15 mouse cellular contexts compared by ENCODE assay signal in the genomic region with DNA sequence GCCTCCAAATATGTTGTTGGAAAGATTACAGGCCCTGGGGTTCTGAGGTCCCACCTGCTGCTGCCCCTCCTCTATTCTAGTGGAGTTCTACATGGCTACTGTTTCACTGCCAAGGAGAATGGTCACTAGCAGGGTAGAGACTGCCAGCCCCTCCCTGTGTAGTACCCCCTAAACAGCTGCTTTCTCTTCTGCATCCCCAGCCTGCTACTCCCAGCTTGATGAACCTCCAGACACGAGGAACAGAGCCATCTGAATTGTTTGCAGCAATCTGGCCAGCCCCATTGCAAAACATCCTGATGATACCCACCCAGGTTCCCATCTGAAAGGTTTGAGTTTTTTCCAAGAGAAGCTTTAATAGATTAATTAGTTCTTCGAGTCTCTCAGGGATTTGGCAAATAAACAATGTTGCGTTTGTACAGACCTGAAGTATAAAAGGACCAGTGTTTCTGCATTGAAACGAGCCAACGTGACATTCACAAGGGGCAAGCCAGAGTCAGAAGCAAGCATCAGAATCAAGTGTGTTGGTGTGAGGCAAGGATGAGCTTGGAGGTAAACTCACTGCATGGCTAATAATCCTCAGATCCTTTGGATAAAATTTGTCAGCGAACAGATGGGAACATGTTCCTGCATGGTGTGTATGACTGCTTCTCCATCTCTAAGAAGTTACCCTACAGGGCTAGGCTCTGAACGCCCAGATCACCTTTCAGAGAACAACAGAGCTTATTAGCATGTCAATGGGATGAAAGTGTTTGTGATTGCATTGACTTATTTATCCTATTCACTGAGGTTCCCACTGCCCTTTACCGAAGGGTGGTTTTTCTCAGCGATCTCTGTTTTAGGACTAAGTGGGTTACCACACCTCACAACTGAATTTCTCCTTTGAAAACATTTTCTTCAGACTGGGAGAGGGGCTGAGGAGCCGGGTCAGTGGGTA. TPM values are rescaled to one million over a fixed set of nuclear protein-coding genes. Genes with fewer than 3 reads are reported as not detected.
DNase-seq lines count a peak whose midpoint lies in the region; ATAC-seq and TF ChIP-seq lines count a peak whose summit lies in the region.
"Had no signal": no experiment of that assay in that cellular context is flagged by ENCODE, and none has a peak within 500 bp of the region (broad histone marks: within the 10 kb centered on the region; RNA-seq: fewer than 3 reads in every experiment).

No protein-coding gene starts in this region.

- no peak for TF ChIP-seq POLR2A in CH12.LX (IDR thresholded peaks at IDR 0.05; ENCODE audit: low read depth, low read length)
- TF ChIP-seq POLR2A in limb, embryonic 14.5 days (IDR thresholded peaks at IDR 0.05; ENCODE audit: borderline replicate concordance, extremely low read depth, insufficient read depth, insufficient read length) = no peak

- TF ChIP-seq CTCF in CH12.LX (conservative IDR thresholded peaks at IDR 0.05 in 1 of 2, IDR thresholded peaks at IDR 0.05 in 1 of 2; ENCODE audit: low read depth in 2 of 2, low read length in 2 of 2) = no peak

- H3K27ac ChIP-seq in embryonic facial prominence, embryonic 13.5 days = peak overlapping the region; percentile 49; the same call in 1 of the 2 replicates
- no peak overlapping the region; the same call in 1 of the 2 replicates for H3K27ac ChIP-seq in embryonic facial prominence, embryonic 10.5 days (replicated peaks)
- peak overlapping the region; percentile 96 for H3K27ac ChIP-seq in CH12.LX (ENCODE audit: insufficient read depth, low read depth)
- peak overlapping the region; percentile 61; the same call in 1 of the 2 replicates for H3K27ac ChIP-seq in forebrain, embryonic 12.5 days
- H3K27ac ChIP-seq in limb, embryonic 14.5 days (replicated peaks; ENCODE audit: low read depth, low read length) = no peak overlapping the region
- H3K27ac ChIP-seq: liver, embryonic 15.5 days had no signal

- no peak for TF ChIP-seq RAD21 in CH12.LX (IDR thresholded peaks at IDR 0.05; ENCODE audit: low read depth, low read length)

- no peak overlapping the region for H3K9ac ChIP-seq in embryonic facial prominence, embryonic 13.5 days
- H3K9ac ChIP-seq in CH12.LX (ENCODE audit: insufficient read depth, low read depth) = 0 out of 2 replicates have a peak overlapping the region, but pooled peaks have one; percentile 32
- H3K9ac ChIP-seq in forebrain, embryonic 12.5 days = no peak overlapping the region
- H3K9ac ChIP-seq in limb, embryonic 14.5 days (ENCODE audit: low read depth, low read length, severe bottlenecking) = no peak overlapping the region
- H3K9ac ChIP-seq: liver, embryonic 15.5 days had no signal

- dilution Hi-C loops in CH12.LX (cut with MboI; ENCODE audit: extremely low pct_ligation_motif_present, extremely low pct_unique_long_range_greater_than_20kb, low sequenced_read_pairs) = no loop called here

- no peaks in the 10 kb centered on the region for H3K27me3 ChIP-seq in embryonic facial prominence, embryonic 13.5 days
- H3K27me3 ChIP-seq in embryonic facial prominence, embryonic 10.5 days (replicated peaks; ENCODE audit: low read depth, poor library complexity, severe bottlenecking) = no peaks in the 10 kb centered on the region
- H3K27me3 ChIP-seq in CH12.LX (replicated peaks) = no peaks in the 10 kb centered on the region
- no peaks in the 10 kb centered on the region for H3K27me3 ChIP-seq in forebrain, embryonic 12.5 days
- H3K27me3 ChIP-seq in limb, embryonic 14.5 days (ENCODE audit: control insufficient read depth, insufficient read depth, low read length) = no peaks in the 10 kb centered on the region

- 28% methylated on average over 10 of the region's 10 CpGs for WGBS in embryonic facial prominence, embryonic 13.5 days
- 34% methylated on average over 10 of the region's 10 CpGs for WGBS in embryonic facial prominence, embryonic 10.5 days
- WGBS in forebrain, embryonic 12.5 days = 14% methylated on average over 10 of the region's 10 CpGs
- WGBS in limb, embryonic 14.5 days = 31% methylated on average over 10 of the region's 10 CpGs

- no peak for TF ChIP-seq EP300 in CH12.LX (IDR thresholded peaks at IDR 0.05; ENCODE audit: low read length)

- H3K36me3 ChIP-seq in embryonic facial prominence, embryonic 13.5 days = no peaks in the 10 kb centered on the region
- H3K36me3 ChIP-seq in embryonic facial prominence, embryonic 10.5 days (replicated peaks) = no peaks in the 10 kb centered on the region
- no peaks in the 10 kb centered on the region for H3K36me3 ChIP-seq in CH12.LX (replicated peaks in 1 of 2; ENCODE audit: control insufficient read depth in 1 of 2, insufficient read depth in 1 of 2, low read length in 1 of 2)
- no peaks in the 10 kb centered on the region for H3K36me3 ChIP-seq in forebrain, embryonic 12.5 days (replicated peaks)
- H3K36me3 ChIP-seq in limb, embryonic 14.5 days (ENCODE audit: control insufficient read depth, insufficient read depth, low read length) = no peaks in the 10 kb centered on the region
- H3K36me3 ChIP-seq: G1E; liver, embryonic 15.5 days had no signal

- ATAC-seq in embryonic facial prominence, embryonic 13.5 days (ENCODE audit: insufficient number of reproducible peaks, insufficient read depth, low FRiP score, low TSS enrichment, low read depth) = no peak
- ATAC-seq in forebrain, embryonic 12.5 days (ENCODE audit: low FRiP score) = peak; percentile 41; the same call in 1 of the 2 replicates
- peak; percentile 37; the same call in 1 of the 2 replicates for ATAC-seq in limb, embryonic 14.5 days (ENCODE audit: low FRiP score, low read depth)

- no peak overlapping the region for H3K4me3 ChIP-seq in embryonic facial prominence, embryonic 13.5 days
- no peak overlapping the region for H3K4me3 ChIP-seq in embryonic facial prominence, embryonic 10.5 days
- H3K4me3 ChIP-seq in CH12.LX (replicated peaks in 1 of 3; ENCODE audit: low read depth in 2 of 3, low read length in 2 of 3, poor library complexity in 1 of 3) = no peak overlapping the region
- no peak overlapping the region for H3K4me3 ChIP-seq in forebrain, embryonic 12.5 days (replicated peaks)
- H3K4me3 ChIP-seq in limb, embryonic 14.5 days (replicated peaks; ENCODE audit: low read length) = no peak overlapping the region
- H3K4me3 ChIP-seq: liver, embryonic 15.5 days had no signal

- H3K4me2 ChIP-seq in embryonic facial prominence, embryonic 13.5 days = no peak overlapping the region
- H3K4me2 ChIP-seq in CH12.LX (ENCODE audit: insufficient read depth, low read depth, poor library complexity, severe bottlenecking) = peak overlapping the region; percentile 27; the same call in 1 of the 2 replicates
- no peak overlapping the region for H3K4me2 ChIP-seq in forebrain, embryonic 12.5 days
- H3K4me2 ChIP-seq in limb, embryonic 14.5 days (replicated peaks; ENCODE audit: low read depth, low read length, severe bottlenecking) = no peak overlapping the region
- H3K4me2 ChIP-seq: liver, embryonic 15.5 days had no signal

- in situ Hi-C loops in CH12.LX (cut with MboI; ENCODE audit: low pct_ligation_motif_present, low pct_unique_long_range_greater_than_20kb, low sequenced_read_pairs) = loop anchor here (10.0 kb wide), 1 partner anchor 98 kb away; no protein-coding TSS in a partner anchor

- no peaks in the 10 kb centered on the region for H3K9me3 ChIP-seq in embryonic facial prominence, embryonic 13.5 days
- no peaks in the 10 kb centered on the region for H3K9me3 ChIP-seq in embryonic facial prominence, embryonic 10.5 days
- no peaks in the 10 kb centered on the region for H3K9me3 ChIP-seq in CH12.LX (replicated peaks; ENCODE audit: low read length)
- H3K9me3 ChIP-seq in forebrain, embryonic 12.5 days = no peaks in the 10 kb centered on the region
- no peaks in the 10 kb centered on the region for H3K9me3 ChIP-seq in limb, embryonic 14.5 days (ENCODE audit: control insufficient read depth, low read length)
- H3K9me3 ChIP-seq: liver, embryonic 15.5 days had no signal

- H3K4me1 ChIP-seq in embryonic facial prominence, embryonic 13.5 days = peaks cover 13% of the 10 kb centered on the region
- H3K4me1 ChIP-seq in embryonic facial prominence, embryonic 10.5 days = peaks cover 21% of the 10 kb centered on the region
- H3K4me1 ChIP-seq in CH12.LX (ENCODE audit: control insufficient read depth in 1 of 2, insufficient read depth in 2 of 2) = peaks cover 22 to 39% of the 10 kb centered on the region in 2 experiments
- peaks cover 9% of the 10 kb centered on the region for H3K4me1 ChIP-seq in forebrain, embryonic 12.5 days
- peaks cover 8% of the 10 kb centered on the region for H3K4me1 ChIP-seq in limb, embryonic 14.5 days (ENCODE audit: control insufficient read depth, insufficient read depth, low read length)

- no peak for DNase-seq in embryonic facial prominence, embryonic 10.5 days (ENCODE audit: low spot score)
- no peak for DNase-seq in CH12.LX (ENCODE audit: extremely low read depth)
- no peak for DNase-seq in limb, embryonic 14.5 days (ENCODE audit: low spot score)
- no peak for DNase-seq in kidney, adult 8-10 months
- DNase-seq in gastrocnemius, postnatal 25 days = no peak
- no peak for DNase-seq in gastrocnemius, adult 18-20 months (ENCODE audit: low spot score)
- DNase-seq: cerebellum, postnatal 25 days; heart, postnatal 10 days; kidney, adult 9 months; lung, postnatal 4 days; spleen, adult 18-20 months had no signal

- H3K79me2 ChIP-seq in CH12.LX (replicated peaks; ENCODE audit: control insufficient read depth, extremely low read depth, insufficient read depth, poor library complexity, severe bottlenecking) = no peaks in the 10 kb centered on the region

TF ChIP-seq in CH12.LX, 34 proteins besides CTCF, POLR2A, EP300 and RAD21 (continues in another document):
- no peak for TF ChIP-seq SMC3 (IDR thresholded peaks at IDR 0.05; ENCODE audit: low read depth, low read length)
- no peak for TF ChIP-seq PAX5 (IDR thresholded peaks at IDR 0.05; ENCODE audit: low read length)
- no peak for TF ChIP-seq USF2 (conservative IDR thresholded peaks at IDR 0.05; ENCODE audit: low read depth, low read length)
- no peak for TF ChIP-seq HCFC1 (IDR thresholded peaks at IDR 0.05; ENCODE audit: low read depth, low read length)
- TF ChIP-seq JUND (conservative IDR thresholded peaks at IDR 0.05; ENCODE audit: low read depth, low read length) = no peak
- TF ChIP-seq ELF1 (IDR thresholded peaks at IDR 0.05; ENCODE audit: low read depth, low read length) = no peak
- TF ChIP-seq KAT2A (IDR thresholded peaks at IDR 0.05; ENCODE audit: insufficient replicate concordance, low read length) = no peak

RNA-seq across cellular contexts. Expression of gene Epb41l4b, which starts 19.8 kb away (rescaled TPM):
- polyA plus RNA-seq in embryonic facial prominence, embryonic 13.5 days (2015; fragmentation: Nextera tagmentation; extraction: Ambion mirVana) = 2.5 and 3.1 TPM in 2 replicates
- 1.2 and 1.4 TPM in 2 replicates for polyA plus RNA-seq in embryonic facial prominence, embryonic 10.5 days (2016; fragmentation: Nextera tagmentation; extraction: Ambion mirVana)
- total RNA-seq in CH12.LX (2012; rRNA removed) (2.1 and 4.9 TPM in 2 replicates), CH12.LX (2014; rRNA removed) (0.93 and 1.1 TPM in 2 replicates)
- 1.1 and 2.0 TPM in 2 replicates for polyA plus RNA-seq in CH12.LX (2012; ENCODE audit: insufficient read length, low read depth)
- polyA plus RNA-seq in forebrain, embryonic 12.5 days (2016; fragmentation: Nextera tagmentation; extraction: Ambion mirVana) = 0.54 and 0.64 TPM in 2 replicates
- polyA plus RNA-seq in limb, embryonic 14.5 days (2012; rRNA removed) = 12.2 and 12.3 TPM in 2 replicates
- polyA plus RNA-seq in limb, embryonic 14.5 days (2014; fragmentation: Nextera tagmentation; extraction: Ambion mirVana) = 5.3 and 5.6 TPM in 2 replicates
- total RNA-seq in gastrocnemius, postnatal 25 days (2021) = 1 to 10 TPM; 2.4 to 2.5 TPM
- 1 to 10 TPM; 3.7 to 4.2 TPM for total RNA-seq in gastrocnemius, adult 18-20 months (2021)
- polyA plus RNA-seq: G1E had no signal

Comparison
In these comparisons a context has a peak if more than half of its experiments do, and no peak if none do; other contexts are left out.
1. H3K27ac ChIP-seq: peak in embryonic facial prominence, embryonic 13.5 days (single experiment), CH12.LX (single experiment) and forebrain, embryonic 12.5 days (single experiment); none in embryonic facial prominence, embryonic 10.5 days (single experiment) and limb, embryonic 14.5 days (single experiment).